Mouse (Mus musculus) testis, adult 2 months (tissue): ENCODE results near the gene Mpz. TPM values are rescaled to one million over a fixed set of nuclear protein-coding genes. Genes with fewer than 3 reads are reported as not detected.
"Not testable (repeated sequence)": the region's sequence is repeated elsewhere in the genome, so short reads cannot be mapped to it uniquely, and the experiment has no call there.

Experiments used
- H3K27ac ChIP-seq: fragments of 200-500 bp; 2 replicates; pipeline ENCODE4 v1.5.1; 2012; ENCODE audit warnings: low read depth, low read length; ENCODE audit not compliant: control insufficient read depth, insufficient read depth
- H3K27me3 ChIP-seq: fragments of 200-500 bp; 2 replicates; pipeline ENCODE4 v1.6.1; 2012; ENCODE audit warnings: mild to moderate bottlenecking, low read length, moderate library complexity; ENCODE audit not compliant: control insufficient read depth, insufficient read depth
- H3K36me3 ChIP-seq: fragments of 200-500 bp; 2 replicates; pipeline ENCODE4 v1.6.1; 2012; ENCODE audit warnings: mild to moderate bottlenecking, low read length; ENCODE audit not compliant: control insufficient read depth, insufficient read depth
- H3K4me1 ChIP-seq: fragments of 200-500 bp; 2 replicates; pipeline ENCODE4 v1.6.1; 2012; ENCODE audit warnings: low read length; ENCODE audit not compliant: control insufficient read depth, insufficient read depth
- H3K4me3 ChIP-seq: fragments of 200-500 bp; 2 replicates; pipeline ENCODE4 v1.5.1; 2012; ENCODE audit warnings: low read depth, mild to moderate bottlenecking, low read length, moderate library complexity, mixed read lengths; ENCODE audit not compliant: control insufficient read depth
- CTCF ChIP-seq: fragments of 200-500 bp; IDR thresholded peaks from 2 replicates; pipeline ENCODE4 v1.5.1; 2012; ENCODE audit warnings: low read depth, mild to moderate bottlenecking, inconsistent platforms, low read length, moderate library complexity; ENCODE audit not compliant: control insufficient read depth, insufficient read depth, insufficient replicate concordance
- POLR2A ChIP-seq: fragments of 200-500 bp; IDR thresholded peaks from 2 replicates; pipeline ENCODE4 v1.6.1; 2012; ENCODE audit warnings: low read depth, mild to moderate bottlenecking, inconsistent platforms, low read length, moderate library complexity; ENCODE audit not compliant: control insufficient read depth
- polyA plus RNA-seq: library from polyadenylated mRNA; depleted of rRNA; stranded (reverse); fragments of >200 nt; gene quantifications from 2 replicates; pipeline ENCODE4 v1.2.3, GENCODE M21; 2012

Gene Mpz
- polyA plus RNA-seq, 1 experiment = 2.8 TPM

DNA sequence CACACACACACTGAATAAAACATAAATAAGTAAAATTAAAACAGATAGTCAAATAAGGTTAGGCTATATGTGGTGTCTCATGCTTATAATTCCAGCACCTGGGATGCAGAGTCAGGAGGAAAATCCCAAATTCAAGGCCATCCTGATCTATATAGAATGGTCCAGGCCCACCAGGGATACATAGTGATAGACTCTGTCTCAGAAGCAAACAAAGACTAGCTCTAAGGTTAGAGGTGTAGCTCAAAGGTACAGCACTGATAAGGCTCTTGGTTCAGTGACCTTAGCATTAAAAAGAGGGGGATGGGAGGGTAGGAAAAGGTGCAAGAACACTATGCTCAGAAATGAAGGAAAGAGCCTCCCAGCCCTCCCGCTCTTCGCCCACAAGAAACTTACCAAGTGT, 14.9 kb upstream of the Mpz start:
- H3K27ac ChIP-seq = no peak overlapping the region
- H3K27me3 ChIP-seq = no peaks in the 10 kb centered on the region
- TF ChIP-seq CTCF (no peak), POLR2A (no peak)
- H3K36me3 ChIP-seq = peaks cover 1% of the 10 kb centered on the region; the same call in 1 of the 2 replicates
- H3K4me1 ChIP-seq = no peaks in the 10 kb centered on the region
- no peak overlapping the region for H3K4me3 ChIP-seq

DNA sequence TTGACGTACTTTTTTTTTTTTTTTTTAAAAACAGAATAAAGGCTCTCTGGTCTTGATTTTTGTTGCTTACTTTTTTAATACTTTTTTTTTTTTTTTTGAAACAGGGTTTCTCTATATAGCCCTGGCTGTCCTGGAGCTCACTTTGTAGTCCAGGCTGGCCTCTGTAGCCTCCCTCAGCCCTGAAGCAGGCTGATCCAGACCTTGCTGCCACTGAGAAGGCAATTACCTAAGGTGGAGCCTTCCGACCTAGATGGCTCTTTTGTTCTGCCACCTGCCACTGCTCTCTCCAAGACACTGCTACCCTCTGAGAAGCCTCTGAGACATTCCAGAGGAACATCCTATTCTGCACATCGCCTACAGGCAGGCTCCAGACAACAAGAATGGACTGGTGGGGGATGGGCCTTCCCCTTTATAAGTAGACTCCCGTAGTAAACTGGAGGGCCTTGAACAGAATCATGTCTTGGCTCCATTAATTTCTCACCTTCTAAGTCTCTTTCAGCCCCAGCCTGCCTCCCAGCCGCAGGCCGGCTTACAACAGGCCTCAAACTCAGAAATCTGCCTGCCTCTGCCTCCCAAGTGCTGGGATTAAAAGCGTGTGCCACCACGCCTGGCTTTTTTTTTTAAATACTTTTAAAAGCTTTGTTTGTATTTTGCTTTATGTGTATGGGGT, 12.9 kb upstream of the Mpz start:
- not testable (repeated sequence) for H3K36me3 ChIP-seq

DNA sequence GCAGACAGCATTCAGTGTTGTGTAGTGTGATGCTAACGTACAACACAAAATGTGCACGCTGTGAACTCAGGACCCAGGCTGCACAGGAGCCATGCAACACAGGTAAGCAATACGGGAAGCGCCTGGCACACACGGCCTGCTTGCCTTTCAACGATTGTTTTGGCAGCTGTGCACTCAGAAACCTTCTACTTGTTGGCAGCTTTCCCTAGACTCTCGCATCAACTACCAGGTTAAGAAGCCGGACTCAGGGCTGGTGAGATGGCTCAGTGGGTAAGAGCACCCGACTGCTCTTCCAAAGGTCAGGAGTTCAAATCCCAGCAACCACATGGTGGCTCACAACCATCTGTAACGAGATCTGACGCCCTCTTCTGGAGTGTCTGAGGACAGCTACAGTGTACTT, 7.5 kb upstream of the Mpz start:
- H3K27ac ChIP-seq, H3K4me3 ChIP-seq, H3K27me3 ChIP-seq, H3K36me3 ChIP-seq, H3K4me1 ChIP-seq: not testable (repeated sequence)

More for the DNA sequence above, 12.9 kb upstream of the Mpz start:
- H3K4me1 ChIP-seq, H3K27me3 ChIP-seq, H3K4me3 ChIP-seq, H3K27ac ChIP-seq: not testable (repeated sequence)

DNA sequence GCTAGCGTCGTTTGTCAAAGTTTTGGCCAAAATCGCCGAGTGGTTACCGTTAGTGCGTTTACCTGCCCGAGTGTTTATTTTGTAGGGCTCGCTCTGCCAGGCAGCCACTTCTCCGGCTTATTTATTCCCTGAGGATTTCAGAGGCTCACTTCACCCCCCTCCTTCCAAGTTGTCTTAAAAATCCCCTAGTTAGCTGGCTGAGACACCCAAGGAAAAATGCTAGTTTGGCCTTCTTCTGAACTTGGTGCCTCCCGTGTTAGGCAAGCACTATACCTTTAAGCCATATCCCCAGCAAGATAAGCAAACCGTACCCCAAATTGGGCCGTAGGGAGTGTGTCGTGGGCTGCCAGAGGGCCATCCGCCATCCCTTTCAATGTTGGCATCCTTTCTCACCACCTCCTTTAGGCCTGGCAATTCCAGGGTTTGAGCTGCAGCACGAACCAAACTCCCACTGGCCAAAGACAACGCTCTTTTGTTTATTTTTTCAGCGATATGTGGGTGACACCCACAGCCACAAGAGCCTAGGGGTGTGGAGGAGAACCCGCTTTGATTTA, 404 bp downstream of the Mpz start:
- Histone ChIP-seq H3K27ac (peak overlapping the region; percentile 88), H3K4me1 (peaks cover 7% of the 10 kb centered on the region), H3K27me3 (no peaks in the 10 kb centered on the region), H3K4me3 (peak overlapping the region; percentile 99), H3K36me3 (no peaks in the 10 kb centered on the region)
- TF ChIP-seq POLR2A (no peak), CTCF (no peak)

DNA sequence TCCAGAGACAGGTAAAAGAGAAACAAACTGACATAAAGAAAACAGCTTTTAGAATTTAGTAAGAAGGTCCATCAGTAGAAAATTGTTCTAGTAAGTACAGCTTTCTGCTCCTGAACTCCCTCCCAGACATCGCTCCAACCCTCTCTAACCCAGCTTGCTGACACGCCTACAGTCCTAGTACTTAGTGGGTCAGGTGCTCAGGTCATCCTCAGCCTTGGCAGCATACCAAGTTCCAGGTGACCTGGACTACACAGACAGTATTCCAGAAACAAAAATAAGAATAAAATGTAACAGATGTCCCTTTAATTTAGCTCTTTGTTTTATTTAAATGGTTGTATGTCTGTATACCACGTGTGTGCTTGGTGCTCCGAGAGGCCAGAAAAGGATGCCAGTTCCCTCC, 1.5 kb downstream of the Mpz start:
- Histone ChIP-seq H3K27ac (no peak overlapping the region), H3K4me1 (peaks cover 7% of the 10 kb centered on the region), H3K4me3 (no peak overlapping the region), H3K27me3 (no peaks in the 10 kb centered on the region), H3K36me3 (no peaks in the 10 kb centered on the region)
- no peak for TF ChIP-seq CTCF
- TF ChIP-seq POLR2A = no peak

DNA sequence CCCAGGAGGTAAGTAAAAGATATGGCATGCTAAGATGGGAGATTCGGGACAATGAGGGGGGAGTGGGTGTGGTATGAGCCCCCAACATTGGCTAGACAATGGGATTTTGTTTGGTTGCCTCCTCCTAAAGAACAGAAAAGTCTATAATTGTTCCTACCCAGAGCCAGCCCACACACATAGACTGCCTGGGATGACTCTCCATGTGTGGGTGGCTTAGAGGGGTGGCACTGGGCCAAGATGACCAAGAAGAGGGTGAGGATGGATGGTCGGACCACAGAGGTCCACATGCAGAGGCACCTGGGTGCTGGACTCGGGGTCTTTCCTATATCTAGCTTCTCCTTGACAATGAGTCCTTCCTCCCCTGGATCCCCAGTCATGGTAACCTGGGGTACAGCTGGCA, 6.1 kb downstream of the Mpz start:
- no peaks in the 10 kb centered on the region for H3K27me3 ChIP-seq
- TF ChIP-seq CTCF (no peak), POLR2A (no peak)

DNA sequence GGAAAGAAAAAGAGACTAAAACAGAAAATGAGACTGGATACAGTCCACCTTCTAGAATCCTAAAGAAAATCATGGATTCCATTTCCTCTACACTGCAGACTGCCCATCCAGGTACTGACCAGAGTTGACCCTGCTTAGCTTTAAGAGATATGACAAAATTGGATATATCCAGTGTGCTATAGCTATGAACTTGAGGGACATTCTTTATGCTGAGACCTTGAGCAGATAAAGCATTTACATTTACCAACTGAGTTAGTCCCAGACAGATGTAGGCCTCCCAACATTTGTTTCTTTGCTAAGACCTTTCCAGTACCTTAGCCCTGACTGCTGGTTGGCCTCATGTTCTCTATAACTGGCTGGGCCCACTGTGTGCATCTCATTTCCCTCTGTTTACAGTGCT, 7.5 kb downstream of the Mpz start:
- Histone ChIP-seq H3K27me3 (no peaks in the 10 kb centered on the region), H3K36me3 (no peaks in the 10 kb centered on the region), H3K4me1 (peaks cover 8% of the 10 kb centered on the region), H3K4me3 (no peak overlapping the region), H3K27ac (no peak overlapping the region)
- TF ChIP-seq CTCF = no peak
- TF ChIP-seq POLR2A = no peak

More for the DNA sequence above, 6.1 kb downstream of the Mpz start:
- H3K4me1 ChIP-seq = peaks cover 8% of the 10 kb centered on the region
- no peak overlapping the region for H3K4me3 ChIP-seq
- no peaks in the 10 kb centered on the region for H3K36me3 ChIP-seq
- H3K27ac ChIP-seq = no peak overlapping the region

DNA sequence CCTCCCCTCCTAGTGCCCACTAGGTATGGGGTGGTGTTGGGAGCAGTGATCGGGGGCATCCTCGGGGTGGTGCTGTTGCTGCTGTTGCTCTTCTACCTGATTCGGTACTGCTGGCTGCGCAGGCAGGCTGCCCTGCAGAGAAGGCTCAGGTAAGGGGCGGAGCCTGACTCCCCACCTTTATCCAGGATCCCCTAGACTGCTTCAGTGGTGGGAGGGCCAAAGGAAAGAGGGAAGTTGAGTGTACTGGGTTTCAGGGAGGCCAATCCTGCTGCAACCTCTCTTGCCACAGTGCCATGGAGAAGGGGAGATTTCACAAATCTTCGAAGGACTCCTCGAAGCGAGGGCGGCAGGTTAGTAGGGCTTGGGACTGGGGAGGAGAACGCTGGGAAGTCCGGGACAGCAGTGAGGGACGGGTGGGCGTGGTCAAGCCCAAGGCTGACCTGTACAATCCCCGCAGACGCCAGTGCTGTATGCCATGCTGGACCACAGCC, 9.0 kb downstream of the Mpz start:
- TF ChIP-seq POLR2A (no peak), CTCF (peak; percentile 36; the same call in 1 of the 2 replicates)
- H3K36me3 ChIP-seq = no peaks in the 10 kb centered on the region
- peaks cover 8% of the 10 kb centered on the region for H3K4me1 ChIP-seq
- no peaks in the 10 kb centered on the region for H3K27me3 ChIP-seq
- no peak overlapping the region for H3K27ac ChIP-seq
- peak overlapping the region; percentile 64 for H3K4me3 ChIP-seq
